ENCODE assay signal across 8 mouse cellular contexts in the genomic region with DNA sequence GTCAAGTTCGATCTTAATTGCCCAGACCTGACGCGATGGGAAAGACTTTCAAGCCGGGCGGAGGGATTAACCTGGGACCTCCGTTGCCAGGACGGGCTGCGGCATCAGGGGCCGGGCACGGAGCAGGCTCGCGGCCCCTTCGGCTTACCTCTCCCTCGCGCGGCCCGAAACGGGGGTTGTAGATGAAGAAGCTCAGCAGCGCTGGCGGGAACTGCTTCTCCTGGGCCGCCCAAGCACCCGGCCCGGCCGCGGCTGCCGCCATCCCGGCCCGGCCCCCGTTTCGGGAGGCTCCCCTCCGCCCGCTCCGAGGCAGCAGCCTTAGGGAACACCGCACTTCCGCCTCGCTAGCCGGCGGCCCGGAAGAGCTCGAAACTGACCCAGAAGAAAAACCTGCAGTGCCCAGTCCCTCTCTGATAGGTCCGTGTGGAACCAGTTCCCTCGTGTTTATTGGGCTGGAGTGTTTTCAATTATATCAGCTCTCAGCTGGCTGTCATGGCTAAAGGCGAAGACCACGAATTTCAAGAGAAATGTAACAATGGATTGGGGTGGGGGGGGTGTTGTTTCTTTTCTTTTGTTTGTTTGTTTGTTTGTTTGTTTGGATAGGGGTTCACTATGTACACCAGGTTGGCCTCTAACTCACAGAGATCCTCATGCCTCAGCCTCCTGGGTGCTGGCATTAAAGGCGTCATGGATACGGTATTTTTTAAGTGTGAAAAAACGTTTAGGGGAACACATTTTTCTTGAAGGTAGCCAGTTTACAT. TPM values are rescaled to one million over a fixed set of nuclear protein-coding genes. Genes with fewer than 3 reads are reported as not detected.
DNase-seq lines count a peak whose midpoint lies in the region; ATAC-seq and TF ChIP-seq lines count a peak whose summit lies in the region.

A gene (minus strand): TSS at position 327 of the 761 bp plus-strand sequence.

- H3K4me2 ChIP-seq in embryonic facial prominence, embryonic 15.5 days (replicated peaks), result peak within 1 kb of the TSS; percentile 47
- peak within 1 kb of the TSS; percentile 43 for H3K4me2 ChIP-seq in limb, embryonic 14.5 days (replicated peaks; ENCODE audit: low read depth, low read length, severe bottlenecking)
- peak within 1 kb of the TSS; percentile 42 for H3K4me2 ChIP-seq in midbrain, postnatal 0 days (ENCODE audit: low read depth, low read length, poor library complexity, severe bottlenecking)

- peak within 1 kb of the TSS; percentile 97 for H3K4me3 ChIP-seq in bone marrow, adult 2 months (replicated peaks; ENCODE audit: control insufficient read depth, low read depth, low read length)
- H3K4me3 ChIP-seq in embryonic facial prominence, embryonic 15.5 days (replicated peaks), result peak within 1 kb of the TSS; percentile 98
- peak within 1 kb of the TSS; percentile 71 for H3K4me3 ChIP-seq in limb, embryonic 14.5 days (replicated peaks; ENCODE audit: low read length)
- H3K4me3 ChIP-seq in midbrain, postnatal 0 days (ENCODE audit: low read depth, low read length), result peak within 1 kb of the TSS; percentile 82

- no peak for TF ChIP-seq CTCF in bone marrow, adult 2 months (IDR thresholded peaks at IDR 0.05; ENCODE audit: control insufficient read depth, insufficient read depth, low read length)
- no peak for TF ChIP-seq CTCF in midbrain, postnatal 0 days (IDR thresholded peaks at IDR 0.05)

- TF ChIP-seq POLR2A in bone marrow, adult 2 months (IDR thresholded peaks at IDR 0.05; ENCODE audit: borderline replicate concordance, control insufficient read depth, low read depth, low read length), result peak; percentile 69; the same call in 1 of the 2 replicates
- 0 out of 2 replicates have a peak, but pooled peaks have one; percentile 25 for TF ChIP-seq POLR2A in limb, embryonic 14.5 days (IDR thresholded peaks at IDR 0.05; ENCODE audit: borderline replicate concordance, extremely low read depth, insufficient read depth, insufficient read length)

- peak within 1 kb of the TSS; percentile 84 for H3K27ac ChIP-seq in bone marrow, adult 2 months (ENCODE audit: control insufficient read depth, insufficient read depth, low read depth, low read length, poor library complexity)
- peak within 1 kb of the TSS; percentile 89 for H3K27ac ChIP-seq in embryonic facial prominence, embryonic 15.5 days (replicated peaks)
- peak within 1 kb of the TSS; percentile 77 for H3K27ac ChIP-seq in limb, embryonic 14.5 days (replicated peaks; ENCODE audit: low read depth, low read length)
- H3K27ac ChIP-seq in midbrain, postnatal 0 days (ENCODE audit: low read depth, low read length), result peak within 1 kb of the TSS; percentile 65

- no peaks in the 10 kb centered on the region for H3K27me3 ChIP-seq in embryonic facial prominence, embryonic 15.5 days
- H3K27me3 ChIP-seq in limb, embryonic 14.5 days (ENCODE audit: control insufficient read depth, insufficient read depth, low read length), result no peaks in the 10 kb centered on the region
- H3K27me3 ChIP-seq in midbrain, postnatal 0 days (ENCODE audit: insufficient read depth, low read length), result no peaks in the 10 kb centered on the region

- H3K4me1 ChIP-seq in bone marrow, adult 2 months (ENCODE audit: control insufficient read depth, insufficient read depth, low read length), result peaks cover 1% of the 10 kb centered on the region; the same call in 1 of the 2 replicates
- H3K4me1 ChIP-seq in embryonic facial prominence, embryonic 15.5 days, result peaks cover 8% of the 10 kb centered on the region
- H3K4me1 ChIP-seq in limb, embryonic 14.5 days (ENCODE audit: control insufficient read depth, insufficient read depth, low read length), result 0 out of 2 replicates have a peak, but pooled peaks cover 3% of the 10 kb centered on the region
- H3K4me1 ChIP-seq in midbrain, postnatal 0 days (ENCODE audit: insufficient read depth, low read length), result no peaks in the 10 kb centered on the region

- peaks cover 26% of the 10 kb centered on the region for H3K36me3 ChIP-seq in embryonic facial prominence, embryonic 15.5 days
- H3K36me3 ChIP-seq in limb, embryonic 14.5 days (ENCODE audit: control insufficient read depth, insufficient read depth, low read length), result peaks cover 26% of the 10 kb centered on the region
- H3K36me3 ChIP-seq in midbrain, postnatal 0 days (ENCODE audit: insufficient read depth, low read length), result peaks cover 20% of the 10 kb centered on the region

- H3K9ac ChIP-seq in embryonic facial prominence, embryonic 15.5 days, result peak within 1 kb of the TSS; percentile 96
- peak within 1 kb of the TSS; percentile 79 for H3K9ac ChIP-seq in limb, embryonic 14.5 days (ENCODE audit: low read depth, low read length, severe bottlenecking)
- peak within 1 kb of the TSS; percentile 78 for H3K9ac ChIP-seq in midbrain, postnatal 0 days (replicated peaks; ENCODE audit: low read length, poor library complexity, severe bottlenecking)

- ATAC-seq in embryonic facial prominence, embryonic 15.5 days (ENCODE audit: insufficient number of reproducible peaks, low FRiP score, low TSS enrichment, low read depth), result peak; percentile 97
- ATAC-seq in limb, embryonic 14.5 days (ENCODE audit: low FRiP score, low read depth), result peak; percentile 98
- ATAC-seq in midbrain, postnatal 0 days (ENCODE audit: low FRiP score), result peak; percentile 99

- WGBS in bone marrow, adult 2 months, result 3% methylated on average over 47 of the region's 47 CpGs
- WGBS in embryonic facial prominence, embryonic 15.5 days, result 3% methylated on average over 47 of the region's 47 CpGs
- 3% methylated on average over 44 of the region's 47 CpGs for WGBS in limb, embryonic 14.5 days
- 3% methylated on average over 47 of the region's 47 CpGs for WGBS in midbrain, postnatal 0 days

- no peaks in the 10 kb centered on the region for H3K9me3 ChIP-seq in embryonic facial prominence, embryonic 15.5 days (replicated peaks)
- H3K9me3 ChIP-seq in limb, embryonic 14.5 days (ENCODE audit: control insufficient read depth, low read length), result no peaks in the 10 kb centered on the region
- no peaks in the 10 kb centered on the region for H3K9me3 ChIP-seq in midbrain, postnatal 0 days (ENCODE audit: low read length)

- peak; percentile 92 for DNase-seq in 416B (ENCODE audit: low read depth)
- peak; percentile 71 for DNase-seq in heart, adult 8-10 months (ENCODE audit: low spot score)
- DNase-seq in kidney, adult 9 months, result peak; percentile 78
- DNase-seq in limb, embryonic 14.5 days (ENCODE audit: low spot score), result peak; percentile 94
- peak; percentile 93 for DNase-seq in midbrain, postnatal 0 days (ENCODE audit: low spot score)
- peak; percentile 46 to 68 for DNase-seq in spleen, postnatal 14 days (ENCODE audit: low spot score in 2 of 2)

RNA-seq across cellular contexts. Expression of the gene that starts here (rescaled TPM):
- polyA plus RNA-seq in bone marrow, adult 2 months (2011; ENCODE audit: insufficient read depth, insufficient read length, low replicate concordance, missing spikeins), result 29.1 and 44.4 TPM in 2 replicates
- polyA plus RNA-seq in embryonic facial prominence, embryonic 15.5 days (2015; fragmentation: Nextera tagmentation; extraction: Ambion mirVana), result 65.2 and 73.1 TPM in 2 replicates
- total RNA-seq in heart, adult 8-10 months (2022), result 10 to 100 TPM; 27.4 to 33.6 (median 29.4) TPM
- polyA plus RNA-seq in limb, embryonic 14.5 days (2012; rRNA removed), result 39.9 and 48.2 TPM in 2 replicates
- 72.7 and 77.1 TPM in 2 replicates for polyA plus RNA-seq in limb, embryonic 14.5 days (2014; fragmentation: Nextera tagmentation; extraction: Ambion mirVana)
- 46.9 and 72.6 TPM in 2 replicates for total RNA-seq in midbrain, postnatal 0 days (2014; rRNA removed)
- 69.3 and 70.3 TPM in 2 replicates for polyA plus RNA-seq in midbrain, postnatal 0 days (2015; fragmentation: Nextera tagmentation; extraction: Ambion mirVana)

Comparison
In these comparisons a context has a peak if more than half of its experiments do, and no peak if none do; other contexts are left out.
1. Peak in every context shown above with its lines: DNase-seq, ATAC-seq, H3K4me3 ChIP-seq and H3K27ac ChIP-seq.